Mouse (Mus musculus) embryonic facial prominence, embryonic 11.5 days (tissue): ENCODE measurements around the gene Csf2rb2. TPM values are rescaled to one million over a fixed set of nuclear protein-coding genes. Genes with fewer than 3 reads are reported as not detected.
"Not testable (repeated sequence)": the region's sequence is repeated elsewhere in the genome, so short reads cannot be mapped to it uniquely, and the experiment has no call there.

Experiments used
- ATAC-seq: fragments of 200-750 bp; cut with Nextera tagmentation; replicated peaks from 2 replicates; pipeline ENCODE4 v1.8.0; 2017; ENCODE audit warnings: low read depth; ENCODE audit not compliant: insufficient number of reproducible peaks, low FRiP score, low TSS enrichment
- DNase-seq: peaks from one replicate; pipeline ENCODE4 v3.0.0-alpha.2; 2015; ENCODE audit warnings: low spot score
- H3K27ac ChIP-seq: fragments of 300-500 bp; sonication (generic); replicated peaks from 2 replicates; pipeline ENCODE4 v1.5.1; 2014; ENCODE audit warnings: mild to moderate bottlenecking, low read depth, low read length, control low read depth
- H3K27me3 ChIP-seq: fragments of 300-500 bp; sonication (generic); 2 replicates; pipeline ENCODE4 v1.6.1; 2014; ENCODE audit warnings: mild to moderate bottlenecking, low read length, moderate library complexity, mixed read lengths; ENCODE audit not compliant: control insufficient read depth, insufficient read depth
- H3K36me3 ChIP-seq: fragments of 300-500 bp; sonication (generic); replicated peaks from 2 replicates; pipeline ENCODE4 v1.6.1; 2014; ENCODE audit warnings: low read depth, mild to moderate bottlenecking, low read length, moderate library complexity, mixed read lengths; ENCODE audit not compliant: control insufficient read depth, insufficient read depth
- H3K4me1 ChIP-seq: fragments of 300-500 bp; sonication (generic); 2 replicates; pipeline ENCODE4 v1.6.1; 2014; ENCODE audit warnings: low read length, mixed read lengths; ENCODE audit not compliant: control insufficient read depth, insufficient read depth
- H3K4me2 ChIP-seq: fragments of 300-500 bp; sonication (generic); 2 replicates; pipeline ENCODE4 v1.6.1; 2014; ENCODE audit warnings: low read depth, mild to moderate bottlenecking, control low read depth, low read length, moderate library complexity
- H3K4me3 ChIP-seq: fragments of 300-500 bp; sonication (generic); 2 replicates; pipeline ENCODE4 v1.5.1; 2014; ENCODE audit warnings: low read depth, low read length, control low read depth
- H3K9ac ChIP-seq: fragments of 300-500 bp; sonication (generic); replicated peaks from 2 replicates; pipeline ENCODE4 v1.6.1; 2014; ENCODE audit warnings: mild to moderate bottlenecking, control low read depth, low read length
- H3K9me3 ChIP-seq: fragments of 300-500 bp; sonication (generic); replicated peaks from 2 replicates; pipeline ENCODE4 v1.6.1; 2016; ENCODE audit warnings: mild to moderate bottlenecking, low read length, inconsistent platforms, mixed read lengths; ENCODE audit not compliant: control insufficient read depth
- WGBS: fragments of 180-500 bp; shearing (Covaris S2); extraction: QIAGEN DNeasy Blood & Tissue Kit; methylation state at CpG from one replicate; pipeline ENCODE4 v1.1.7; 2014; 5-methylcytosine and 5-hydroxymethylcytosine counted together
- polyA plus RNA-seq: library from polyadenylated mRNA; unstranded; fragments of >200 nt; fragmentation: Nextera tagmentation; extraction: Ambion mirVana; gene quantifications from 2 replicates; pipeline ENCODE4 v1.2.1, GENCODE M21; 2014

Csf2rb2 gene
- polyA plus RNA-seq, 1 experiment from 2014 or later: 0.38 TPM

DNA sequence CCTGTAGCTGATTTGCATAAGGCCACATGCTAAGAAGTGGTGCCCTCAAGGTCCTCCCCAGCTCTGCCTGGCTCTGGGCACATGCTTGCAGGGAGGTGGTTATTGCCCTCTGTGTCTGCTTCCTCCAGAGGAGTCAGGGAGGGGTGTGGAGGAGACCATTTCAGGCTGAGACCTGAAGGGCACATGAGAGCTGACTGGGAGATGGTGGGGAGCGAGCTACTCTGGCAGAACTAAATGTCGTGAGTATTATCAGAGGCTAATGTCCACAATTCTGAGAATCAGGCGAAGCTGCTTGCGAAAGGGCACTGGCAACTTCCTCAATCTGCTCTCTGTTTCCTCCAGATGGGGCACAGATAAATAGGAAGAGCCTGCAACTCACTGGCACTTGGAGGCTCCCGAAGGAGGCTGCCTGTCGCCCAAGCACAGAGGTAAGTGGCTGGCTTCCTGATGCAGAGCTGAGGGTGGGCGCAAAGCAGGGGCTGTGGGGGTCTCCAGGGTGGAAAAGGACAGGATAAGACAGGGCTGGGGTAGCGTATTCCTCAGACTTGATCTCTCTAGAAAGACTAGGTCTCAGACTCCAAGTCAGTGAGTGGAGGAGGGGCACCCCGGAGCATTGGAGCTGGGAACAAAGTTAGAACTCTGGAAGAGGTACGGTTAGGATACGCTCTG, 20.3 kb upstream of the Csf2rb2 start, which contains the start of gene Csf2rb:
Gene Csf2rb, plus strand, starts transcription at position 82 of the 669 bp plus-strand sequence.
- Histone ChIP-seq H3K4me2 (no peak within 1 kb of the TSS), H3K4me3 (no peak within 1 kb of the TSS), H3K4me1 (no peaks in the 10 kb centered on the region), H3K27ac (no peak within 1 kb of the TSS), H3K9me3 (no peaks in the 10 kb centered on the region), H3K36me3 (no peaks in the 10 kb centered on the region), H3K9ac (no peak within 1 kb of the TSS), H3K27me3 (no peaks in the 10 kb centered on the region)
- DNase-seq: no peak
- WGBS: 75% methylated on average over 11 of the region's 11 CpGs
- ATAC-seq: no peak

DNA sequence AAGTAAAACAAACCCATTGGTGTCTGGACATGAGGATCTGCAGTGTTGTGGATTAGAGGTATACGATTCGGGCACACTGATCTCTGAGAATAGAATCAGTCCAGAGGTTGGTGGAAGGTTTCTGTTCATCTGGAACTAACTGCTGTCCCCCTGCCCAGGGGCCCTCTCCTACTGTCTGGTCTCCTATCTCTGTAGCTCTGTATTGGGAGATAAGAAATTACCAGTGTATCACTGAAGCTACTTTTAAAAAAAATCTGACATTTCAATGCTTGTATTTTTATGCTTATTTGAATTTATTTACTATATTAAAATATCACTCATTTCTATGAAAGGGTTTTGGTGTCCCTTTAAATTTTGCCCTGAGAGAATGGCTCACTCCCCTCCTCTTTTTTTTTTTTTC, 18.8 kb upstream of the Csf2rb2 start:
- no peak for ATAC-seq
- H3K27ac ChIP-seq: no peak overlapping the region
- H3K4me3 ChIP-seq: no peak overlapping the region
- H3K9me3 ChIP-seq: no peaks in the 10 kb centered on the region
- no peaks in the 10 kb centered on the region for H3K27me3 ChIP-seq
- H3K9ac ChIP-seq: no peak overlapping the region
- no peaks in the 10 kb centered on the region for H3K4me1 ChIP-seq
- no peak for DNase-seq
- no peak overlapping the region for H3K4me2 ChIP-seq
- WGBS: 89% methylated on average over 2 of the region's 2 CpGs
- no peaks in the 10 kb centered on the region for H3K36me3 ChIP-seq

DNA sequence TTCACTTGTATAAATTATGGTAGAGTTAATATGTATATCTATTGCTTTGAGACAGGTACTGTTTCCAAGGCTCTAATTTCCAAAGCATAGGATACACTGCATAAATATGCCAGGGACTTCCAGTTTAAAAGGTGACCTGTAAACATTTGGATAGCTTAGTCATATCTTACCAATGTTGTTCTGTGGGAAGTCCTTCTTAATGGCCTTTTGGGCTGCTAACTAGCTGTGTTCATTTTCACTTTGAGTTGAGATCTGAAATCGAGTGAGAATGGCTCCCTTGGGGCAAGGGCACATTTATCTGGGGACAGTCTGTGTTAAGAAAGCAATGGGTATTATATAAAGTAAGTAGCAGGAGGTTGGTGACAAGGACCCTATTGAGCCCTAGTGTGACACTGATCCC, 17.8 kb upstream of the Csf2rb2 start:
- no peak overlapping the region for H3K4me2 ChIP-seq
- ATAC-seq: no peak
- H3K9me3 ChIP-seq: no peaks in the 10 kb centered on the region
- H3K27me3 ChIP-seq: no peaks in the 10 kb centered on the region
- H3K4me1 ChIP-seq: no peaks in the 10 kb centered on the region
- no peak for DNase-seq
- H3K27ac ChIP-seq: no peak overlapping the region
- H3K36me3 ChIP-seq: no peaks in the 10 kb centered on the region
- no peak overlapping the region for H3K4me3 ChIP-seq
- H3K9ac ChIP-seq: no peak overlapping the region
- WGBS: 67% methylated on average over 1 of the region's 1 CpGs

DNA sequence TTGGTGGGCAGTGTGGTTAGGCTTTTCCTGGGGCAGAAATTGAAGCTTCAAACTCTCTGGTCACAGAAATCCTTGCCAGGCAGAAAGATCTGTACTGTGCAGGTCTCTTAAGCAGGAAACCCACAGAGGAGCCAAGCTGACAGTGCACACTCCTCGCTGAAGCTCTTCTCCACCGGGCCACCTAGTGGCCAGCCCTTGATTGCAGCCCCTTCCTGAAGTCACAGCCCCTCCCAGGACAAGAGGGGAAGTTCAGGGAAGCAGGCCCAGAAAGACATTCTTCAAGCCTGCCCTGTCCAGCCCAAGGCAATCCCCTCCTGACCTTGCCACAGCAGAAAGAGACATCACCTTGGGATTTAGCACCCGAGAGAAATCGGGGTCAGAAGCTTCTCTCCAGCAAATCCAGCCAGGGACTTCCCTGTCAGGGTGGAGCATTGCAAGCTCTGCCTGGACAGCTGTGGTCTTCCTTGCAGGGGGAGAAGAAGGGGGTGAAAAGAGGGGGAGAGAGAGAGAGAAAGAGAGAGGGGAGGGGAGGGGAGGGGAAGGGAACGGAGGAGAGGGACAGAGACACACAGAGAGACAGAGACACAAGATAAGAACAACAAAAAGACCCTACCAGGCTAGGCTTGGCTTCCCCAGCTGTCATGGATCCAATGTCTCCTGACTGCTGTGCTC, 15.4 kb upstream of the Csf2rb2 start:
- H3K9ac ChIP-seq: no peak overlapping the region
- H3K36me3 ChIP-seq: no peaks in the 10 kb centered on the region
- no peak overlapping the region for H3K4me2 ChIP-seq
- H3K27ac ChIP-seq: no peak overlapping the region
- no peak overlapping the region for H3K4me3 ChIP-seq
- H3K4me1 ChIP-seq: no peaks in the 10 kb centered on the region
- H3K27me3 ChIP-seq: no peaks in the 10 kb centered on the region
- ATAC-seq: no peak
- peak; percentile 73 for DNase-seq
- 17% methylated on average over 5 of the region's 5 CpGs for WGBS
- no peaks in the 10 kb centered on the region for H3K9me3 ChIP-seq

DNA sequence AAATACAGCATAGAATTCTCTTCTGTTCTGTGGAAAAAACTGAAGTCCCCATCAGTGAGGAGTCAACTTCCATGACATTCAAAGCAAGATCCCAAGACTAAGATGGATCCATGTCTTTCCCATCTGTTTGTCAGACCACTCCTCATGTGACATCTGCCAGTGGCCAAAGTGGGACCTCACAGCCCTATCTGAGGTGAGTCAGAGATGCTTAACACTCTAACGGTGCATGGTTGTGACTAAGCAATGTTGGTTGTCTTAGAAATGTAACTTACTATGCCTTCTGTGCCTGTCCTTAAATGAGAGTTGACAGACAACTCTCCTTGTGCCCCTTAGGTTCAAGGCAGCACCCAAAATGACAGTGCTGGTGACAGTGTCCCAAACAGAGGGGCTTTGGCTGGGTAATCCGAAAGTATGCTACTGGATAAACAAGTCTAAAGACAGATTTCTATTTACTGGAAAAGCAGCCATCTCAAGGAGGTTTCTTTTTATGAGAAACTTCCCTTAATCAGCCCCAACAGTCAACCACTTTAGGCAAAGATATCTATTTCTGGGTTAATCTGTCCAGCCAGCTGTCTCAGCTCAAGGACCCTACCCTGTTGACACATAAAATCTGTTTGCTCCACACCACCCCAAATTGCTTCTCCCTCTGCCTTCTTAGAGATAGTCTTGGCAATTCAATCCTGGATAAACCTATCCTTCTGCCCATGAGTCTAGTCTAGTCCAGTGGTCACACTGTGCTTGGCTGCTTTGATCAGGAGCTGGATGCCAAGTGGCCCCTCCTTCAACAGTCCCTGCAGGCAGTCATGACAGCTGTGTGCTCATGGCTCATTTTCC, 13.0 kb upstream of the Csf2rb2 start:
- H3K4me2 ChIP-seq, H3K9ac ChIP-seq, DNase-seq, H3K27me3 ChIP-seq, H3K9me3 ChIP-seq, H3K36me3 ChIP-seq, H3K4me3 ChIP-seq, ATAC-seq, H3K27ac ChIP-seq, H3K4me1 ChIP-seq: not testable (repeated sequence)
- 79% methylated on average over 2 of the region's 2 CpGs for WGBS

DNA sequence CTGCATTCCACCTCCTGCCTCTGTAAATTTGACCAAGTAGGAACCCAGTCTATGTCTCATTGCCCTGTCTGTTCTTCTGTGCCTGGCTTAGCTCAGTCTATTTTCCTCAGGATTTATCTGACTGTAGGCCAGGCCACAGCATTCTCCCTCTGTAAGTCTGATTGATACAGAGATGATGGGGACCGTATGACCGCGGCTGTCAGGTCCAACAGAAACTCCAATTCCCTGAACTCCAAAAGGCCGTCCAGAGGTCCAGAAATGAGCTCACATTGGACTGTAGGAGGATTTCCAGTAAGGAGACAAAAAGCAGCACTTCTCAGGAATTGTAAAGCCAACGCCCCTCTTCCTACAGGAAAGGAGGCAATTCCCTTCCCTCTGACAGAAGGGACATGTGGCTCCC, 8.1 kb upstream of the Csf2rb2 start:
- H3K36me3 ChIP-seq, ATAC-seq, H3K9ac ChIP-seq, H3K4me2 ChIP-seq, H3K4me3 ChIP-seq, H3K4me1 ChIP-seq, H3K9me3 ChIP-seq, H3K27me3 ChIP-seq, H3K27ac ChIP-seq, DNase-seq: not testable (repeated sequence)
- 91% methylated on average over 5 of the region's 5 CpGs for WGBS

DNA sequence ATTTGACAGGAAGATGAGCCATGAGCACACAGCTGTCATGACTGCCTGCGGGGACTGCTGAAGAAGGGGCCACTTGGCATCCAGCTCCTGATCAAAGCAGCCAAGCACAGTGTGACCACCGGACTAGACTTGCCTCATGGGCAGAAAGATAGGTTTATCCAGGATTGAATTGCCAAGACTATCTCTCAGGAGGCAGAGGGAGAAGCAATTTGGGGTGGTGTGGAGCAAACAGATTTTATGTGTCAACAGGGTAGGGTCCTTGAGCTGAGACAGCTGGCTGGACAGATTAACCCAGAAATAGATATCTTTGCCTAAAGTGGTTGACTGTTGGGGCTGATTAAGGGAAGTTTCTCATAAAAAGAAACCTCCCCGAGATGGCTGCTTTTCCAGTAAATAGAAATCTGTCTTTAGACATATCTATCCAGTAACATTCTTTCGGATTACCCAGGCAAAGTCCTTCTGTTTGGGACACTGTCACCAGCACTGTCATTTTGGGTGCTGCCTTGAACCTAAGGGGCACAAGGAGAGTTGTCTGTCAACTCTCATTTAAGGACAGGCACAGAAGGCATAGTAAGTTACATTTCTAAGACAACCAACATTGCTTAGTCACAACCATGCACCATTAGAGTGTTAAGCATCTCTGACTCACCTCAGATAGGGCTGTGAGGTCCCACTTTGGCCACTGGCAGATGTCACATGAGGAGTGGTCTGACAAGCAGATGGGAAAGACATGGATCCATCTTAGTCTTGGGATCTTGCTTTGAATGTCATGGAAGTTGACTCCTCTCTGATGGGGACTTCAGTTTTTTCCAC, 7.1 kb upstream of the Csf2rb2 start:
- not testable (repeated sequence) for H3K4me2 ChIP-seq, H3K9me3 ChIP-seq, H3K4me1 ChIP-seq, DNase-seq, H3K27me3 ChIP-seq, H3K4me3 ChIP-seq, H3K36me3 ChIP-seq, ATAC-seq, H3K27ac ChIP-seq, H3K9ac ChIP-seq
- WGBS: 72% methylated on average over 4 of the region's 4 CpGs
